Mouse (Mus musculus): Measurements from ENCODE around the gene Patl2. TPM values are rescaled to one million over a fixed set of nuclear protein-coding genes. Genes with fewer than 3 reads are reported as not detected.
"Not testable (repeated sequence)": the region's sequence is repeated elsewhere in the genome, so short reads cannot be mapped to it uniquely, and the experiment has no call there.

Gene Patl2
- polyA plus RNA-seq, 1 experiment from 2014 or later = 0.10 TPM

DNA sequence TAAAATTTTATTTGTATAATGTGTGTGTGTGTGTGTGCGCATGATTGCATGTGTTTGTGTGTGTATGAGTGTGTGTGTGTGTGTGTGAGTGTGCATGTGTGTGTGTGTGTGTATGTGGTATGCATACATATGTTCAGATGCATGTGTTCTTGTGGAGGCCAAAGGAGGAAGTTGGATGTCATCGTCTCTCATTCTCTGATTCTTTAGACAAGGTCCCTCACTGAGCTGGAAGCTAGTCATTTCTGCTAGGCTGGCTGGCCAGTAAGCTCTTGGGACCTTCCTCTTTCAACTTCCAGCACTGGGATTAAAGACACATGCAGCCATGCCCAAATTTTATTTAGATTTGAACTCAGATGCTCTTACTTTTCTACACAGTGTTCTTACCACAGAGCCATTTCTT, 53.9 kb downstream of the Patl2 start:
- H3K4me3 ChIP-seq = no peak overlapping the region
- no peak overlapping the region for H3K27ac ChIP-seq (replicated peaks)
- peaks cover 5% of the 10 kb centered on the region; the same call in 1 of the 2 replicates for H3K4me1 ChIP-seq
- no peaks in the 10 kb centered on the region for H3K27me3 ChIP-seq (replicated peaks; ENCODE audit: low read depth, poor library complexity, severe bottlenecking)
- H3K9me3 ChIP-seq = no peaks in the 10 kb centered on the region
- no peaks in the 10 kb centered on the region for H3K36me3 ChIP-seq (replicated peaks)
- WGBS = 94% methylated on average over 2 of the region's 2 CpGs
- DNase-seq (ENCODE audit: low spot score) = no peak

DNA sequence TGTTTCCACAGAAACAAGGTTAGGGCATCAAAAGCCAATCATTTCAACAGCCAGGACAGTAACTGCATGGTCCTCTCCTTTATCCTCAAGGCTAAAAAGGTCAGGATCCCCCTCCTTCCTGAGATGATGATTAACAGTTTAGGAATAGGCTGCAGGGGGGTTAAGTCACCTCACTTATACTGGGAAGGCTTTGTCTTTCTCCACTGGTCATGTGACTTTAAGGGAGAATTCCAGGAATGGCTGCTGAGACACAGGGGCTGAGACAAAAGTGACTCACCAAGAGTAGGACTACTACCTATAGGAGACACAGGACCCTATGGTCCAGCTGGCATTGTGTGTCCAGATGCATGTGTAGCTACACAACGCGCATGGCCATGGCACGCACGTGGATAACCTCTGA, 58.4 kb downstream of the Patl2 start:
- no peak overlapping the region for H3K27ac ChIP-seq (replicated peaks)
- no peaks in the 10 kb centered on the region for H3K27me3 ChIP-seq (replicated peaks; ENCODE audit: low read depth, poor library complexity, severe bottlenecking)
- no peak overlapping the region for H3K4me3 ChIP-seq
- no peak for DNase-seq (ENCODE audit: low spot score)
- peaks cover 20% of the 10 kb centered on the region for H3K4me1 ChIP-seq
- 92% methylated on average over 4 of the region's 4 CpGs for WGBS
- no peaks in the 10 kb centered on the region for H3K9me3 ChIP-seq
- no peaks in the 10 kb centered on the region for H3K36me3 ChIP-seq (replicated peaks)

DNA sequence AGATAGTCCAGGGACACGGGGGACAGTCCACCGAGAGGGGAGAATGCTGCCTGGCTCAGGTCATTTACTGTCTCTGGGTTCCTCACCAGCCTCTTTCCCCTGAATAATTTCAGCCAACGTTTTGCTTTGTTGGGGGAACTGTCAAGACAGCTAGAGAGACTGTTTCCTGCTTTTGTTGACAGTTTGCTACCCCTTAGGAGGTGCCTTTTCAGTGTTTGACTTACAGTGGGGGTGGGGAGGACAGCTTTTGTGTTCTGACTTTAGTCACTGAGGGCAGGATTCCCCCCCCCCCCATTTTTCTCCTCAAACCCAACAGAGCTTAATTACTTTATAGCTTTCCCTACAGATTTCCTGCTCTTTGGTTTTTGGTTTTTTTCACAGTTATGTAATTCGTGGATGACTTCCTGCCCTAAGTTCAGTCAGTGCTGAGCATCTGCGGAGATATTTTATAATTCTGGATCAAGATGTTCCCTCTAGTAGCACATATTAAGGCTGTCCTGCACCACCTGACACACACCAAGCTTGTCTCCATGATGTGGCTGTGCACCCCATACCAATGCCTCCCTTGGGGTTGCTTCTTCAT, 59.1 kb downstream of the Patl2 start:
- H3K4me1 ChIP-seq = peaks cover 20% of the 10 kb centered on the region
- H3K36me3 ChIP-seq (replicated peaks) = no peaks in the 10 kb centered on the region
- no peak overlapping the region for H3K27ac ChIP-seq (replicated peaks)
- H3K27me3 ChIP-seq (replicated peaks; ENCODE audit: low read depth, poor library complexity, severe bottlenecking) = no peaks in the 10 kb centered on the region
- 50% methylated on average over 5 of the region's 5 CpGs for WGBS
- no peak overlapping the region for H3K4me3 ChIP-seq
- no peak for DNase-seq (ENCODE audit: low spot score)
- H3K9me3 ChIP-seq = no peaks in the 10 kb centered on the region

DNA sequence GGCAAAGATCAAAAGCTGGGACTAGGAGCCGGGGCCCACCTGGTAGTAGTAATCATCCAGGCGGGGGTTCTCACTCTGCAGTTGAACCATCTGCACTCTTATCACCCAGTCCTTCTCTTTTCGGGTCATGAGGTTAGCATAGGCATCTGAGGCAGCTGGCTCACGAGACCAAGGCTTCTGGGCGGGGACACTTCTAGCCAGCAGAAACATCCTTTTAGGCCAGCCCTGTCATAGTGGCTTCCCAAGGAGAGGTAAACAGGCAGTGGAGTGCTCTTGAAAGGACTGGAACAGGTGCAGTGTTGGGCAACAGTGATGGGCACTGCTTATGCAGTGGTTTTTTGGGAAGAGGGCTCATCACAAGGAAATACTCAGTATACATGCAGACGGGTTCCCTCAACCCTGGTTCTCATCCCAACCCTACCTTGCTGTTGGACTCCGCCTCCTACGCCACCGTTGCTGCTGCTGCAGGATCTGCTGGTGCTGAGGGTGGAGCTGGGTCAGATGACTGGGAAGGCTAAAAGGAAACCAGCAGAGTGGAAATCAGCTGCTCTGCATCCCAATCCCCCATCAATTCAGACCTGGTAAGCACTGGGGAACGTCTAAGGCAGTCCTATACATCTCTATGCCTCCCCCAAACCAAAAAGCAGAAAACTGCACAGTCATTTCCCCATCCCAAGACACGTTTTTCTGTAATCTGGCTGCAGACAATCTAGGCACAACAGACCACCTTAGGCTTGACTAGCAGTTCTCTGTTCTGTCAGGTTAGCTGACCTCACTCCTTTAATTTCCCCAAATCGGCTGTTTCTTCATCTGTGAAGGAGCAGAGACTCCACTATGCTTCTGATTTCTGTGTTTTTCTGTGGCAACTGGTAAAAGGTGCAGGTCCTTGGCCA, 60.1 kb downstream of the Patl2 start:
- no peaks in the 10 kb centered on the region for H3K9me3 ChIP-seq
- no peaks in the 10 kb centered on the region for H3K27me3 ChIP-seq (replicated peaks; ENCODE audit: low read depth, poor library complexity, severe bottlenecking)
- H3K36me3 ChIP-seq (replicated peaks) = no peaks in the 10 kb centered on the region
- H3K4me1 ChIP-seq = peaks cover 20% of the 10 kb centered on the region
- H3K27ac ChIP-seq (replicated peaks) = no peak overlapping the region
- no peak for DNase-seq (ENCODE audit: low spot score)
- no peak overlapping the region for H3K4me3 ChIP-seq
- 52% methylated on average over 12 of the region's 12 CpGs for WGBS

DNA sequence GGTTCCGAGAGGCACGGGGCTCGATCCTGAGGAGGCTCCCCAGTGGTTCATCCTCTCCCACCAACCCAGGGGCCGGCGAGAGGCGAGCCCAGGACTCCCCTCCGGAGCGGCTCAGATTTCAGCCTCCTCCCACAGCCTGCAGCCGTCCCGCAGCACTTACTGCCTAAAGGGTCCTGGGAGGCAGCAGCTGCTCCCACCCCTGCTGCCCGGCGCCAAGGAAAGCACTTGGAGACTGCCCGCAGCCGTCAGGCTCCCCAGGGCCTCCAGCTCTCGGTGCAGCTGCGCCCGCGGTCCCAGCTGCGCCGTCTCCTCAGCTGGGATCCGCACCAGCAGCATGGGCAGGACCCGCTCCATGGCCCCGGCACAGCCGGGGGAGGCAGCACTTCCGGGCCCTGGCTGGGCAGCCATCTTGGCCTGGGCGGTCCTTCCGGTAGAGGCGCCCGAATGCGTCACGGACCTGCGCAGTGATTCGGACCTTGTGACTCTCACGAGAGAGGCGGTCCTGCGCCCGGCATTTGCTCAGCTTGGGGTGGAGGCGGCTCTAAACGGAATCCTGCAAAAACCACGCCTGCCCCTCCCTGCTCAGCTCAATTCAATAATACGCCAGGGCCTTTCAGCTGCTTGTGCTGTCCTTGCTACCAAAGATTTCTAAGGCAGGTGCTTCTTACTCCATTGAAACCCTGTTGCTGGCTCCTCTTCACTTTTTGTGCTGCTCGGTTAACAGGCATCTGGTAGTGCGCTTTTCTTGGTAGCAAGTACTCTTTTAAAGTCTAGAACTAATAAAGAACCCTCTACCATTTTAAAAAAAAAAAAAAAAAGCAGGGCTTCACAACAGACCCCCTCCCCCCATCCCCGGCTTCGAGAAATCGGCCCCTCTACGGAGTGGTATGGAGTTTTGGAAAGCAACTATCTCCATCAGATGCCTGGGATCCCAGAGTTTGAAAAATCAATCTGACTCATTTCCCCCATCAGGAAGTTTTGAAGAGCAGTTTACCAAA, 67.7 kb downstream of the Patl2 start, which contains the start of gene Spg11:
Gene Spg11, minus strand, starts transcription at position 426 of the 998 bp plus-strand sequence.
- WGBS = under 1% methylated on average over 47 of the region's 47 CpGs
- DNase-seq (ENCODE audit: low spot score) = peak; percentile 98
- H3K36me3 ChIP-seq (replicated peaks) = peaks cover 18% of the 10 kb centered on the region
- H3K4me3 ChIP-seq = peak within 1 kb of the TSS; percentile 88
- H3K27me3 ChIP-seq (replicated peaks; ENCODE audit: low read depth, poor library complexity, severe bottlenecking) = no peaks in the 10 kb centered on the region
- H3K9me3 ChIP-seq = no peaks in the 10 kb centered on the region
- H3K27ac ChIP-seq (replicated peaks) = peak within 1 kb of the TSS; percentile 98
- H3K4me1 ChIP-seq = peaks cover 18% of the 10 kb centered on the region

DNA sequence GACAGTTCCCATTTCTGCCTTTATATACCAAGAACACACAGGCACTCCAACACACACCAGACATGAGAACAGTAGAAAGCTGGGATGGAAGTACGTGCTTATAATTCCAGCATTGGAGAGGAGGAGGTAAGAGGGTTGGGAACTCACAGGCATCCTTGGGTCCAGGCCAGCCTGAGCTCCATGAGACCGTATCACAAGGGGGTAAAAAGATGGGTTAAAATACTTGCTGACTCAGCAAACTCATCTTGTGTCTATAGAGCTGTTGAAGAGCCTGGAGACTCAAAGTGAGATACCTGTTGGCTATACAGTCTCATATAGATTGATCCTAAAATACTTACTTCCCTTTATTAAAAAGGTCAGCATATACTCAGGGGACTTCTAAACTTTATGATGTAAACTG, 69.1 kb downstream of the Patl2 start:
- Histone ChIP-seq H3K9me3 (no peaks in the 10 kb centered on the region), H3K4me3 (peak overlapping the region; percentile 88; the same call in 1 of the 2 replicates), H3K27me3 (replicated peaks; ENCODE audit: low read depth, poor library complexity, severe bottlenecking) (no peaks in the 10 kb centered on the region), H3K4me1 (peaks cover 18% of the 10 kb centered on the region), H3K27ac (replicated peaks) (no peak overlapping the region), H3K36me3 (replicated peaks) (peaks cover 28% of the 10 kb centered on the region)
- DNase-seq (ENCODE audit: low spot score) = no peak
- WGBS = 89% methylated on average over 2 of the region's 2 CpGs

DNA sequence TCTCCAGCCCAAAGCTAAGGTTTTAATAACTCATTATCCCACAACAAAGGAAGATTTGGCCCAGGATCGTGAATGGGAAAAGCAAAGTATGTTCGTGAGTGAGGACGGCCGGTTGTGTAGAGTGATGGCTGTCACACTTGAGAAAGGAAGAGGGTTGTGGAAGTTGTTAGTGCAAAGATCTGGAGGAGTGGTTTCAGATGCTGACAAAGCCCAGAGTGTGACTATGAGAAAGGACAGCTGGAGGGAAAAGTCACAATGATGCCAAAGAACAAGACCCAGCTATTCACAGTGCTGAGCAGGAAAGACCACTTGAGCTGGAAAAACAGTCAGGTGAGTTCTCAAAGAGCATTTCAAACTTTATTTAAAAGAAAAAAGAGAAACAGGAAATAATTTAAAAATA, 76.3 kb downstream of the Patl2 start:
- Histone ChIP-seq H3K4me1 (no peaks in the 10 kb centered on the region), H3K27me3 (replicated peaks; ENCODE audit: low read depth, poor library complexity, severe bottlenecking) (no peaks in the 10 kb centered on the region), H3K36me3 (replicated peaks) (peaks cover 78% of the 10 kb centered on the region), H3K4me3 (no peak overlapping the region), H3K9me3 (no peaks in the 10 kb centered on the region), H3K27ac (replicated peaks) (no peak overlapping the region)
- 91% methylated on average over 4 of the region's 4 CpGs for WGBS
- no peak for DNase-seq (ENCODE audit: low spot score)

DNA sequence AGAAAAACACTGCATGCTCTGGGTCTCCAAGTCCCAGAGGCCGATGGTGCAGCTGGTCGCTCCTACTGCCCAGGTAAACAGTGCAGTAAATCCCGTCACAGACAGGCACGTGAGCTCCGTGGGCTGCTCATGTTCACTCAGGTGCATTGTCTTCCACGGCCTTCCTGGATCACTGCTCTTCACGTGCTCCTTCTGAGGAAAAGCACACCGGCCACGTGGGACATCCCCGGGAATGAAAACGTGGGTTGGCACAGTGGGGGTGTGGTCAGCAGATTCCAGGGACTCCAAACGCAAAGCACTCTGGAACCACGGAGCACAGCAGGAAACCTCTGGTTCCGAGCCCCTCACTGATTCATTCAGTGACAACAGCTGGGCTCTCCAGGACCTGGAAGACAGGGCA, 77.9 kb downstream of the Patl2 start:
- Histone ChIP-seq H3K27me3 (replicated peaks; ENCODE audit: low read depth, poor library complexity, severe bottlenecking) (no peaks in the 10 kb centered on the region), H3K4me1 (no peaks in the 10 kb centered on the region), H3K36me3 (replicated peaks) (peaks cover 76% of the 10 kb centered on the region), H3K27ac (replicated peaks) (no peak overlapping the region), H3K4me3 (no peak overlapping the region), H3K9me3 (no peaks in the 10 kb centered on the region)
- WGBS = 87% methylated on average over 14 of the region's 14 CpGs
- no peak for DNase-seq (ENCODE audit: low spot score)

DNA sequence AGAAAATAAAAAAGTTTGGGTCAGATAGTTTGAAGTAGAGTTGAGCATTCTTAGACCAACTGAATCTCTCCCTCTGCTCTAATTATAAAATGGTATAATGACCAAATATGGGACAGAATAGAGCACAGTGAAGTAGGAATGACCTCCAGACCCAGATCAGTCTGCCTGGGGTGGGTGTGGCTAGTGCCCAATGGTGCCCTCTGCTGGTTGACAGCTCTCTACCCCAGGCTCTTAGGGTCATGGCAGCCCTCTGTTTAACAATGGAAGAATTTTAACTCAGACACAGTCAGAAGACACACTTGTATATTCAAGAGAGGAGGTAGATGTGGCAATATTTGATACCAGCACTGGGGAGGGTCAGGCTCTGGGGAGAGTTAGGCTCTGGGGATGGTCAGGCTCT, 83.9 kb downstream of the Patl2 start:
- no peaks in the 10 kb centered on the region for H3K4me1 ChIP-seq
- no peak overlapping the region for H3K27ac ChIP-seq (replicated peaks)
- DNase-seq (ENCODE audit: low spot score) = no peak
- no peak overlapping the region for H3K4me3 ChIP-seq
- H3K27me3 ChIP-seq (replicated peaks; ENCODE audit: low read depth, poor library complexity, severe bottlenecking) = no peaks in the 10 kb centered on the region
- H3K36me3 ChIP-seq (replicated peaks) = peaks cover 90% of the 10 kb centered on the region
- H3K9me3 ChIP-seq = no peaks in the 10 kb centered on the region

DNA sequence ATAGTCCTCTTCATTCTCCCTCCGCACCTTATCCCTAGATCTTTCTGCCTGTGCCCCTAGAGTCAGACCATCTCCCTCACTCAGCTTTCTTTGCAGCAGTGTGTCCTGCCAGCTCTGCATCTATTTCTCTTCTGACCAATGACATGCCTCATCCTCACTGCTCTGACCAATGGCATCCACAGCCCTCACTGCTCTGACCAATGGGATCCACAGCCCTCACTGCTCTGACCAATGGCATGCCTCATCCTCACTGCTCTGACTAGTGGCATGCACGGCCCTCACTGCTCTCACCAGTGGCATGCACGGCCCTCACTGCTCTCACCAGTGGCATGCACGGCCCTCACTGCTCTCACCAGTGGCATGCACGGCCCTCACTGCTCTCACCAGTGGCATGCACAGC, 88.3 kb downstream of the Patl2 start:
- H3K27ac ChIP-seq (replicated peaks); H3K4me1 ChIP-seq; H3K27me3 ChIP-seq (replicated peaks; ENCODE audit: low read depth, poor library complexity, severe bottlenecking); DNase-seq (ENCODE audit: low spot score); H3K9me3 ChIP-seq; H3K4me3 ChIP-seq: not testable (repeated sequence)
- 79% methylated on average over 5 of the region's 5 CpGs for WGBS
- H3K36me3 ChIP-seq (replicated peaks) = peaks cover 91% of the 10 kb centered on the region

DNA sequence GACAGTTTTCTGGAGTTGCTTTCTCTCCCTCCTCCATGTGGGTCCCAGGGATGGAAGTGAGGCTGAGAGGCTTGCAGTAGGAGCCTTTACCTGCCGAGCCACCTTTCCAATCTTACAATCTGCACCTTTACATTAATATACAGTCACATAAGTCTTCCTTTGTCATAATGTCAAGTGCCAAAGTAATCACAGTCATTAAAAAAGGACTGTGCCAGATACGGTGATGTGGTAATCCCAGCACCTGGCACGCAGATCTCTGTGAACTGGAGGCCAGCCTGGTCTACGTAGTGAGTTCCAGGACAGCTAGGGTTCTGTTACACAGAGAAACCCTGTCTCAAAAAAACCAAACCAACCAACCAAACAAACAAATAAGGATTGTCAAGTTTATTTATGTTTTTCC, 92.1 kb downstream of the Patl2 start:
- H3K27me3 ChIP-seq (replicated peaks; ENCODE audit: low read depth, poor library complexity, severe bottlenecking) = no peaks in the 10 kb centered on the region
- H3K4me3 ChIP-seq = no peak overlapping the region
- no peaks in the 10 kb centered on the region for H3K9me3 ChIP-seq
- 92% methylated on average over 4 of the region's 4 CpGs for WGBS
- DNase-seq (ENCODE audit: low spot score) = no peak
- H3K27ac ChIP-seq (replicated peaks) = no peak overlapping the region
- H3K36me3 ChIP-seq (replicated peaks) = peaks cover 90% of the 10 kb centered on the region
- H3K4me1 ChIP-seq = no peaks in the 10 kb centered on the region

DNA sequence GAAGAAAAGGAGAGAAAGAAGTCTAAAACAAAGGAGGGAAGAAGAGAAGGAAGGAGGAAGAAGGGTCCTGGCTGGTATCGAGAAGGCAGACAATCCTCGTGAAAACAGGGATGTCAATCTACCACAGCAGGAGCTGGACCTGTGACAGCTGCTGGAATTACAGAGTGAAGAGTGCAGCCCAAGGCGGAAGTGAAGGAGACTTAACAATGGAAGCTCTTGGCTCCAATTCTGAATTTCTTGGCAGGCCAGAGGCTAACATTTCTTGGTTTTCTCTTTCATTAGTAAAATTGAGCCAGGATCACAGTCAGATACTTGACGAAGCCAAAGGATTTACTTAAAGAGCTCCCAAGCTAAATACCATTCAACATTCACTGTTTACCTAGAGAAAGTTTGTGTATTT, 99.5 kb downstream of the Patl2 start:
- Histone ChIP-seq H3K27me3 (replicated peaks; ENCODE audit: low read depth, poor library complexity, severe bottlenecking) (no peaks in the 10 kb centered on the region), H3K9me3 (no peaks in the 10 kb centered on the region), H3K27ac (replicated peaks) (no peak overlapping the region), H3K4me1 (no peaks in the 10 kb centered on the region), H3K4me3 (no peak overlapping the region), H3K36me3 (replicated peaks) (peaks cover 87% of the 10 kb centered on the region)
- WGBS = 84% methylated on average over 4 of the region's 4 CpGs
- DNase-seq (ENCODE audit: low spot score) = no peak
